ENCODE assay signal across 9 mouse cellular contexts in the genomic region with DNA sequence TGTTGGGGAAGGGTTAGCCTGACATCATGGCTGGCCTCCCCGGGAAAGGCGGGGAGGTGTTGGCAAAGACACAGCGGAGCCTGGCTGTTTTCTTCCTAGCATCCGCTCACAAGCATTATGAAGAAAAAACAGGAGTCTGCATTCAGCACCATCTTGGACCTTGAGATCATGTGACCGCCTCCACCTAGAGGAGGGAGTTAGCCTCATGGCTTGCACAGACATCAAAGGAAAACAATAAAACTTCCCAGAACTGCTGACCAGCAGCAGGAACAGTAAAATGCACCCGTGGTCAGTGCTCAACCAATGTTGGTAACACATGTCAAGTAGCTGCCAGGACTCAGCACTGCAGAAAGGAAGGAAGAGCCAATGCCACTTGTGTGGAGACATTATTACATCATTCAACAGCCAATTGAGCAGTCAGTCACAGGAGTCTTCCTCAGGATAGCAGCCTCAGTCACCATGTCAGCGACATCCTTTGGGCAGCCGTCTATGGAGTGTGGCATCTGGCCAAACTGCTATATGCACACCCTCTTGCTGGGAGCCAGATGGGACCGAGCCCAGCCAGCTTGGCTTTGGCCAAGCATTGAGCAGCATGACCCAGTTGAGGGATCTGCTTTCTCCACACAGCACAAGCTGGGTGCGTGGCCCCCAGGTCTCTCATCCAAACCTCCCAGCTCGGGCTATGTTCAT. TPM values are rescaled to one million over a fixed set of nuclear protein-coding genes. Genes with fewer than 3 reads are reported as not detected.
DNase-seq lines count a peak whose midpoint lies in the region; ATAC-seq and TF ChIP-seq lines count a peak whose summit lies in the region.
"Had no signal": no experiment of that assay in that cellular context is flagged by ENCODE, and none has a peak within 500 bp of the region (broad histone marks: within the 10 kb centered on the region; RNA-seq: fewer than 3 reads in every experiment).

No protein-coding gene starts in this region.

- no peaks in the 10 kb centered on the region; the same call in 1 of the 2 replicates for H3K4me1 ChIP-seq in forebrain, postnatal 0 days (ENCODE audit: insufficient read depth)
- H3K4me1 ChIP-seq in forebrain, embryonic 15.5 days: peaks cover 12% of the 10 kb centered on the region
- peaks cover 8% of the 10 kb centered on the region for H3K4me1 ChIP-seq in limb, embryonic 11.5 days (ENCODE audit: control insufficient read depth, insufficient read depth, low read length)
- H3K4me1 ChIP-seq in midbrain, embryonic 10.5 days: peaks cover 6% of the 10 kb centered on the region

- no peak overlapping the region for H3K4me2 ChIP-seq in forebrain, postnatal 0 days (ENCODE audit: low read depth)
- no peak overlapping the region for H3K4me2 ChIP-seq in forebrain, embryonic 15.5 days (replicated peaks)
- H3K4me2 ChIP-seq in limb, embryonic 11.5 days (ENCODE audit: low read depth, severe bottlenecking): no peak overlapping the region

- no peak overlapping the region for H3K9ac ChIP-seq in forebrain, postnatal 0 days
- H3K9ac ChIP-seq in forebrain, embryonic 15.5 days (replicated peaks): no peak overlapping the region
- no peak overlapping the region for H3K9ac ChIP-seq in limb, embryonic 11.5 days (ENCODE audit: low read length)

- no peak overlapping the region for H3K4me3 ChIP-seq in forebrain, postnatal 0 days (ENCODE audit: low read depth, low read length)
- H3K4me3 ChIP-seq in forebrain, embryonic 15.5 days: no peak overlapping the region
- H3K4me3 ChIP-seq in limb, embryonic 11.5 days (ENCODE audit: low read depth, low read length): no peak overlapping the region
- no peak overlapping the region for H3K4me3 ChIP-seq in midbrain, embryonic 10.5 days

- no peaks in the 10 kb centered on the region for H3K27me3 ChIP-seq in forebrain, postnatal 0 days (ENCODE audit: insufficient read depth, low read length)
- H3K27me3 ChIP-seq in forebrain, embryonic 15.5 days: no peaks in the 10 kb centered on the region
- H3K27me3 ChIP-seq in limb, embryonic 11.5 days (ENCODE audit: control insufficient read depth, insufficient read depth, low read length): no peaks in the 10 kb centered on the region
- H3K27me3 ChIP-seq in midbrain, embryonic 10.5 days (ENCODE audit: low read depth, poor library complexity, severe bottlenecking): no peaks in the 10 kb centered on the region

- 57% methylated on average over 11 of the region's 11 CpGs for WGBS in forebrain, postnatal 0 days
- WGBS in forebrain, embryonic 15.5 days: 64% methylated on average over 11 of the region's 11 CpGs
- 76% methylated on average over 11 of the region's 11 CpGs for WGBS in limb, embryonic 11.5 days
- 93% methylated on average over 11 of the region's 11 CpGs for WGBS in midbrain, embryonic 10.5 days

- no peak for TF ChIP-seq CTCF in forebrain, postnatal 0 days (IDR thresholded peaks at IDR 0.05; ENCODE audit: low read depth)

- DNase-seq in forebrain, postnatal 0 days: peak; percentile 43
- DNase-seq in testis, postnatal 10 days (ENCODE audit: low spot score): peak; percentile 45
- no peak for DNase-seq in testis, postnatal 14 days (ENCODE audit: low spot score)
- DNase-seq in limb, embryonic 11.5 days (ENCODE audit: low spot score): peak; percentile 45
- no peak for DNase-seq in midbrain, embryonic 10.5 days (ENCODE audit: low spot score)

- no peaks in the 10 kb centered on the region for H3K9me3 ChIP-seq in forebrain, postnatal 0 days (ENCODE audit: low read length)
- no peaks in the 10 kb centered on the region for H3K9me3 ChIP-seq in forebrain, embryonic 15.5 days
- H3K9me3 ChIP-seq in limb, embryonic 11.5 days (ENCODE audit: control insufficient read depth, low read length): no peaks in the 10 kb centered on the region
- no peaks in the 10 kb centered on the region for H3K9me3 ChIP-seq in midbrain, embryonic 10.5 days (replicated peaks)

- no peaks in the 10 kb centered on the region for H3K36me3 ChIP-seq in forebrain, postnatal 0 days (ENCODE audit: insufficient read depth)
- no peaks in the 10 kb centered on the region for H3K36me3 ChIP-seq in forebrain, embryonic 15.5 days
- H3K36me3 ChIP-seq in limb, embryonic 11.5 days (ENCODE audit: control insufficient read depth, insufficient read depth, low read length): no peaks in the 10 kb centered on the region
- no peaks in the 10 kb centered on the region for H3K36me3 ChIP-seq in midbrain, embryonic 10.5 days

- peak; percentile 59 for ATAC-seq in forebrain, postnatal 0 days
- no peak for ATAC-seq in forebrain, embryonic 15.5 days (replicated peaks)
- peak; percentile 76 for ATAC-seq in granulocyte monocyte progenitor cell, adult 5-6 weeks (replicated peaks; ENCODE audit: poor library complexity, severe bottlenecking)
- ATAC-seq in limb, embryonic 11.5 days (ENCODE audit: insufficient number of reproducible peaks, low FRiP score, low TSS enrichment, low read depth): no peak; the same call in 1 of the 2 replicates
- no peak for ATAC-seq in activated CD4-positive, CD25-positive, alpha-beta regulatory T cell, adult 4 months

- no peak overlapping the region for H3K27ac ChIP-seq in forebrain, postnatal 0 days (ENCODE audit: low read depth, low read length)
- H3K27ac ChIP-seq in forebrain, embryonic 15.5 days (replicated peaks): no peak overlapping the region
- H3K27ac ChIP-seq in limb, embryonic 11.5 days (replicated peaks; ENCODE audit: low read depth, low read length): no peak overlapping the region
- H3K27ac ChIP-seq in midbrain, embryonic 10.5 days (replicated peaks): no peak overlapping the region
- H3K27ac ChIP-seq: macrophage had no signal

RNA-seq across cellular contexts. Expression of a gene that starts 24.8 kb away (rescaled TPM):
- 238 and 277 TPM in 2 replicates for total RNA-seq in forebrain, postnatal 0 days (2014; rRNA removed)
- 157 and 215 TPM in 2 replicates for polyA plus RNA-seq in forebrain, postnatal 0 days (2015; fragmentation: Nextera tagmentation; extraction: Ambion mirVana)
- polyA plus RNA-seq in forebrain, embryonic 15.5 days (2015; fragmentation: Nextera tagmentation; extraction: Ambion mirVana): 438 and 470 TPM in 2 replicates
- total RNA-seq in granulocyte monocyte progenitor cell, adult 5-6 weeks (2014; fragmentation: Nextera tagmentation): 123 and 152 TPM in 2 replicates
- total RNA-seq in granulocyte monocyte progenitor cell, adult 5-6 weeks (2017): 153 and 170 TPM in 2 replicates
- polyA plus RNA-seq in limb, embryonic 11.5 days (2014; fragmentation: Nextera tagmentation; extraction: Ambion mirVana): 376 and 418 TPM in 2 replicates
- polyA plus RNA-seq in activated CD4-positive, CD25-positive, alpha-beta regulatory T cell, adult 4 months (2017; shearing (Covaris generic)): 10 to 100 TPM; 81.8 to 88.3 TPM
- polyA plus RNA-seq in midbrain, embryonic 10.5 days (2016; fragmentation: Nextera tagmentation; extraction: Ambion mirVana): 253 and 339 TPM in 2 replicates

Comparison
In these comparisons a context has a peak if more than half of its experiments do, and no peak if none do; other contexts are left out.
1. ATAC-seq: peak in forebrain, postnatal 0 days (single experiment) and granulocyte monocyte progenitor cell, adult 5-6 weeks (single experiment); none in forebrain, embryonic 15.5 days (single experiment), limb, embryonic 11.5 days (single experiment) and activated CD4-positive, CD25-positive, alpha-beta regulatory T cell, adult 4 months (single experiment).
2. DNase-seq: peak in forebrain, postnatal 0 days (single experiment), testis, postnatal 10 days (single experiment) and limb, embryonic 11.5 days (single experiment); none in testis, postnatal 14 days (single experiment) and midbrain, embryonic 10.5 days (single experiment).